Mouse (Mus musculus) liver, embryonic 14.5 days (tissue): ENCODE results near the gene Tbc1d14.

Experiments
- CTCF ChIP-seq: IDR thresholded peaks from 2 replicates; pipeline ENCODE4 v1.5.1; 2016; ENCODE audit warnings: antibody characterized with exemption, low read depth, control low read depth
- EP300 ChIP-seq: IDR thresholded peaks from 2 replicates; pipeline ENCODE4 v1.6.1; 2016; ENCODE audit warnings: antibody characterized with exemption, low read depth

DNA sequence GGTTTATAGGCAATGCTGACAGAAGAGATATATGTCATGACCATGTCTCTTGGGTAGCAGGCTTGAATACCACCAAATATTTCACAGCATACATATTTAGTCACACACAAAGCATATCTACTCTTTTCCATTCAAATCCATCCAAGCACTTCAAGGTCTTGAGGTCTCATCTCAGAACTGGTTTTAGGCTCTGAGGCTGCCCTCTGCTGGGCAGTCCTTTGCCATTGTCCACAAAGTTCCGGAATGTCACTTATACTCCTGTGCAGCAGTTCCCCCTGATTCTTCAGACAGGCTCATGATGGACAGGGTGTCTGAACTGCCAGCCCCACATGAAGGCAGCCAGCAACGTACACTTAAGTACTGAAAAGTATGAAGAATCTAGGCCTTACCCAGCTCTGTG is 103.9 kb downstream of the Tbc1d14 start:
- TF ChIP-seq CTCF (peak; percentile 61), EP300 (no peak)
